Comparison of ENCODE assay signal across 10 mouse cellular contexts in genomic region chr6:121066761-121067160, GRCm38 (mm10).
DNase-seq lines count a peak whose midpoint lies in the region; ATAC-seq lines count a peak whose summit lies in the region.
"Had no signal": no experiment of that assay in that cellular context is flagged by ENCODE, and none has a peak within 500 bp of the region (broad histone marks: within the 10 kb centered on the region; RNA-seq: fewer than 3 reads in every experiment).

No protein-coding gene starts in this region.

- peak overlapping the region; percentile 40 for H3K9ac ChIP-seq in heart, embryonic 12.5 days

- DNase-seq in heart, postnatal 14 days = no peak
- DNase-seq in urinary bladder, postnatal 14 days (ENCODE audit: low spot score) = peak; percentile 52
- no peak for DNase-seq in urinary bladder, adult 2 months (ENCODE audit: low spot score)
- DNase-seq in fibroblast of lung, adult 2 months (ENCODE audit: low read depth) = peak; percentile 81
- no peak for DNase-seq in right cerebral cortex, adult 2 months (ENCODE audit: low spot score in 2 of 2)
- DNase-seq: cerebellum, adult 11 months; lung, adult 2 months; thymus, postnatal 4 days had no signal

- no peaks in the 10 kb centered on the region for H3K9me3 ChIP-seq in heart, embryonic 12.5 days (replicated peaks)

- peak overlapping the region; percentile 89 for H3K27ac ChIP-seq in heart, embryonic 12.5 days (ENCODE audit: poor library complexity, severe bottlenecking)

- no peaks in the 10 kb centered on the region for H3K36me3 ChIP-seq in heart, embryonic 12.5 days

- no peaks in the 10 kb centered on the region for H3K27me3 ChIP-seq in heart, embryonic 12.5 days (replicated peaks)

- WGBS in heart, embryonic 12.5 days = 10% methylated on average over 6 of the region's 6 CpGs

- no peak overlapping the region for H3K4me3 ChIP-seq in heart, embryonic 12.5 days

- no peak for ATAC-seq in heart, embryonic 12.5 days (ENCODE audit: insufficient number of reproducible peaks, low FRiP score)
- ATAC-seq in granulocyte monocyte progenitor cell, adult 5-6 weeks (replicated peaks; ENCODE audit: poor library complexity, severe bottlenecking) = no peak

- peak overlapping the region; percentile 21; the same call in 1 of the 2 replicates for H3K4me2 ChIP-seq in heart, embryonic 12.5 days

- intact Hi-C loops in heart, postnatal 14 days (cut with DNase I) = loop anchor here (5.0 kb wide), 1 partner anchor 41 kb away; no protein-coding TSS in a partner anchor

- peaks cover 91% of the 10 kb centered on the region for H3K4me1 ChIP-seq in heart, embryonic 12.5 days (replicated peaks)

Comparison
In these comparisons a context has a peak if more than half of its experiments do, and no peak if none do; other contexts are left out.
1. DNase-seq: peak in urinary bladder, postnatal 14 days (single experiment) and fibroblast of lung, adult 2 months (single experiment); none in heart, postnatal 14 days (0 of 2), urinary bladder, adult 2 months (single experiment) and right cerebral cortex, adult 2 months (0 of 2).